Mouse (Mus musculus): ENCODE data around the gene Srsf3. TPM values are rescaled to one million over a fixed set of nuclear protein-coding genes. Genes with fewer than 3 reads are reported as not detected.
"Not testable (repeated sequence)": the region's sequence is repeated elsewhere in the genome, so short reads cannot be mapped to it uniquely, and the experiment has no call there.

Srsf3 gene
- 107 and 110 TPM in 2 replicates for polyA plus RNA-seq (2012; rRNA removed)

DNA sequence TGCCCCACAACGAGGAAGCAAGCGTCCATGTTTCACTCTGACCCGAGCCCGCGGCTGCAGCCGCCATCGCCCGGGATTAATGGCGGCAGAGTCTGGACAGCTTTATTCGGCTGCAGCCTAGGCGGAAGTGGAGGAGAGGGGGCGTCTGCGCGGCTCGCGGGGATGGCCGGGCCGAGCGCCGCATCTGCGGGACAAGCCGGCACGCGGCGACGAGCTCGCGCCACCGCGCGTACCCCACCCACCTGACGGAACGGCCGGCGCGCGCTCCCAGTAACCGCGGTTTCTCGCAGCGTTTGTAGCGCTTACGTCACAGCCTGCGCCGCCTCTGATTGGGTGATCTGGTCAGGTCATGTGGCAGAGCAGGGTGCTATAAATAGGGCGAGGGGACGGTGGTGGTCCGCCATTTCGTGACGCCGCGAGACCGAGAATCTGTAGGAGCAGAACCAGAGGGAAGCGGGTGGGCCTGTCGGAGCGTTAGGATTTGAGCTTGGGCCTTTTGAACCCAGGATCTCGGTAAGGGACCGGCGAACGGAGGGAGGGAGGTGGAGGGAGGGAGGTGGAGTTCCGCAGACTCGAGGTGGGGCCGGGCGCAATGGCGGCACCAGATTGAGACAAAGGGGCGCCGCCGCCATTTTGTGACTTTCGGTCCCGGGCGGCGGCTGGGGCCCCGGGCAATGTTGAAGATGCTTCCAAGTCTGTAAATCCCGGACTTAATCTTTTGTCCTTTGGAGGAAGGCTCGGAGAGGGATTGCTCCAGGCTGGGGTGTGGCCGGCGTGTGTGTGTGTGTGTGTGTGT, at the start of gene Srsf3:
Gene Srsf3 (plus strand): TSS at position 355 of the 796 bp plus-strand sequence.
- Histone ChIP-seq H3K4me1 (ENCODE audit: control insufficient read depth, insufficient read depth, low read length) (peaks cover 5% of the 10 kb centered on the region; the same call in 1 of the 2 replicates), H3K27ac (ENCODE audit: insufficient read depth, low read length) (peak within 1 kb of the TSS; percentile 87), H3K4me3 (ENCODE audit: insufficient read depth, low read length) (peak within 1 kb of the TSS; percentile 89)
- peak; percentile 99 for TF ChIP-seq POLR2A (IDR thresholded peaks at IDR 0.05; ENCODE audit: extremely low read depth, insufficient read depth, low read length)
- TF ChIP-seq CTCF (IDR thresholded peaks at IDR 0.05; ENCODE audit: extremely low read depth, insufficient read depth, low read length), result no peak

DNA sequence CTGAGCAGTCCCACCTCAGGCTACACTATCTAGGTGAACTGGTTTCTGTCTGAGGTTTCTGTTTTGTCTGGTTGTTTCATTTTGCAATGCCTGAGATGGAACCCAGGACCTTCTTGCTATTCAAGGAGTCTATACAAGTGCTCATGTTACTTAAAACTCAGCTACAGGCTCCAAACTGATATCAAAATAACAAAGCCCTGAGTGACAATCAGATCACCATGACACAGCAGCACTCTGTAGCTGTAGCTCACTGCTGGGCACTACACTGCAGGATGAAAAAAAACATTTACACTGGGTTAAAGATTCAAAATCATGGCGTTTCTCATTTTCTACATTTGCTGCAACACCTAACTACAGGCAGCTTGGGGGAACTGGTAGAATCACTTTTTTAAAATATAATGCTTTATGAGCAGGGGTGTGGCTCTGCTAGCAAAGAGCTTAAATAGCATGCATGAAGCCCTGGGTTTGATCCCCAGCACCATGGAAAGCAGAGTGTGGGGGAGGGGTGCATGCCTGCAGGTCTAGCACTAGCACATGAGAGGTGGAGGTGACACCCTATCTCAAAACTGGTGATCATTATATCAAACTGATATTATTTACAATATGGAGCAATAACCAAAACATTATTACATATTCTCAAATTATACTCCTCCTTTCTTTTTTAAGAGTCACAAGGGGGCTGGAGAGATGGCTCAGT, 47.6 kb upstream of the Srsf3 start:
- no peak overlapping the region for H3K4me3 ChIP-seq (ENCODE audit: insufficient read depth, low read length)
- H3K27ac ChIP-seq (ENCODE audit: insufficient read depth, low read length), result no peak overlapping the region
- H3K4me1 ChIP-seq (ENCODE audit: control insufficient read depth, insufficient read depth, low read length), result no peaks in the 10 kb centered on the region
- no peak for TF ChIP-seq POLR2A (IDR thresholded peaks at IDR 0.05; ENCODE audit: extremely low read depth, insufficient read depth, low read length)
- no peak for TF ChIP-seq CTCF (IDR thresholded peaks at IDR 0.05; ENCODE audit: extremely low read depth, insufficient read depth, low read length)

DNA sequence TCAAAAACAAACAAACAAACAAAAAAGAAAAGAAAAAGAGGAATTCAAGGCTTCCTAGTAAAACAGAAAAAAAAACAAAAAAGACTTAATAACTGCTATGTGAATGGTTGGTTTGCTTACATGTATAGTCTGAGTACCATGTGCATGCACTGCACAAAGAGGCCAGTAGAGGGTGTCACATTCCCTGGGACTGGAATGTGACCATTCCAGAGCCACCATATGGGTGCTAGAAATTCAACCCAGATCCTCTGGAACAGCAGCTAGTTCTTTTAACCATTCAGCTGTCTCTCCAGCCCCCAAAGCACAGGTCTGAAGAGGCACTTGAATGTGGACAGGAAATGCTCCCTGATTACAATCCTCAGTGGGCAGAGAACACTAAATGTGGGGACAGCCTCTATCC, 45.6 kb upstream of the Srsf3 start:
- Histone ChIP-seq H3K27ac (ENCODE audit: insufficient read depth, low read length) (no peak overlapping the region), H3K4me3 (ENCODE audit: insufficient read depth, low read length) (no peak overlapping the region), H3K4me1 (ENCODE audit: control insufficient read depth, insufficient read depth, low read length) (no peaks in the 10 kb centered on the region)
- TF ChIP-seq CTCF (IDR thresholded peaks at IDR 0.05; ENCODE audit: extremely low read depth, insufficient read depth, low read length) (peak; percentile 40; the same call in 1 of the 2 replicates), POLR2A (IDR thresholded peaks at IDR 0.05; ENCODE audit: extremely low read depth, insufficient read depth, low read length) (no peak)

DNA sequence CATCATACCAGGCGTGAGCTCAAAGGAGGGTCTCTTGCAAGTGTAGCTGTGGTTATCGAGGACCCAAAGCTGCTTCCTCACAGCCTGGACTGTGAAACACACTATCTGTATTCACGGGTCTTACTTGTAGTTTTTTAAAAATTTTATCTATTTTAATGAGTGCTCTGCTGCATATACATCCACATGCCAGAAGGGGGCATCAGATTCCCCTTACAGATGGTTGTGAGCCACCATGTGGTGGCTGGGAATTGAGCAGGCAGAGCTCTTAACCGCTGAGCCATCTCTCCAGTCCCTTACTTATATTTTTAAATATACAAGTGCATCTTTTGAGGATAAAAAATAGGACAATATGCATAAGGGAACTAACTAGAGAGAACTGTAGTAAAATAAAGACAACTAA, 44.7 kb upstream of the Srsf3 start:
- Histone ChIP-seq H3K4me1 (ENCODE audit: control insufficient read depth, insufficient read depth, low read length) (no peaks in the 10 kb centered on the region; the same call in 1 of the 2 replicates), H3K4me3 (ENCODE audit: insufficient read depth, low read length) (no peak overlapping the region), H3K27ac (ENCODE audit: insufficient read depth, low read length) (no peak overlapping the region)
- no peak for TF ChIP-seq POLR2A (IDR thresholded peaks at IDR 0.05; ENCODE audit: extremely low read depth, insufficient read depth, low read length)
- peak; percentile 70 for TF ChIP-seq CTCF (IDR thresholded peaks at IDR 0.05; ENCODE audit: extremely low read depth, insufficient read depth, low read length)

DNA sequence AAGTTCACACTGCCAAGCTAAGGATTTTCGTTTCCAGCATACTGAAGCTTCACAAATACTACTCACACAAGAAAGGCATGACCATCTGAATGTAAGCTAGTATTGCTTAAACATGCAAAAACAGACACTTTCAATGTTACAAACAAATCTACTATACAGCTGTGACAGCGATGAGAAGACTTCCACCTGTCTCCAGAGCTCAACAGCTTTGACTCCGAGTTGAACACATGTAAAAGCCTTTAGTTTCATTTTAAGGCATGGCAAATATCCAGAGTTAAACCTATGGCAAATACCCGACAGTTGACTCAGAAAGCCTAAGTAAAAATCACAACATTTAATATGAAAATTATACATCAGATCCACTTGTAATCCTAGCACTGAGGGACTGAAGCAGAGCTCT, 44.1 kb upstream of the Srsf3 start:
- H3K4me3 ChIP-seq (ENCODE audit: insufficient read depth, low read length), result no peak overlapping the region
- H3K4me1 ChIP-seq (ENCODE audit: control insufficient read depth, insufficient read depth, low read length), result no peaks in the 10 kb centered on the region; the same call in 1 of the 2 replicates
- TF ChIP-seq CTCF (IDR thresholded peaks at IDR 0.05; ENCODE audit: extremely low read depth, insufficient read depth, low read length) (no peak), POLR2A (IDR thresholded peaks at IDR 0.05; ENCODE audit: extremely low read depth, insufficient read depth, low read length) (no peak)
- H3K27ac ChIP-seq (ENCODE audit: insufficient read depth, low read length), result no peak overlapping the region

DNA sequence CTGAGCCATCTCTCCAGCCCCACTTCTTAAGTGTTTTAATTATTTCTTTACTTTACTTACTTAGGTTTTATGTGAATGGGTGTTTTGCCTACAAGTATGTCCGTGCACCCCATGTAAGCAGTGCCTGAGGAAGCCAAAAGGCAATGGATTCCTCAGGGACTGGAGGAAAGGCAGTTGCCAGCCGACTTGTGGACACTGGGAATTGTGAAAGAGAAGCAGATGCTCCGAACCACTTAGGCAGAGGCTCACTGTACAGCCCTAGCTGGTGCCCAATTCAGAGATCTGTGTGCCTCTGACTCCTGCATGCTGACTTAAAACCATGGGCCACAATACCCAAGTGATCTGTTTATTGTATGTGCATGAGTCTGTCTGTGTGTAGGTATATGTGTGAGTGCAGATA, 43.4 kb upstream of the Srsf3 start:
- TF ChIP-seq CTCF (IDR thresholded peaks at IDR 0.05; ENCODE audit: extremely low read depth, insufficient read depth, low read length) (no peak), POLR2A (IDR thresholded peaks at IDR 0.05; ENCODE audit: extremely low read depth, insufficient read depth, low read length) (no peak)

DNA sequence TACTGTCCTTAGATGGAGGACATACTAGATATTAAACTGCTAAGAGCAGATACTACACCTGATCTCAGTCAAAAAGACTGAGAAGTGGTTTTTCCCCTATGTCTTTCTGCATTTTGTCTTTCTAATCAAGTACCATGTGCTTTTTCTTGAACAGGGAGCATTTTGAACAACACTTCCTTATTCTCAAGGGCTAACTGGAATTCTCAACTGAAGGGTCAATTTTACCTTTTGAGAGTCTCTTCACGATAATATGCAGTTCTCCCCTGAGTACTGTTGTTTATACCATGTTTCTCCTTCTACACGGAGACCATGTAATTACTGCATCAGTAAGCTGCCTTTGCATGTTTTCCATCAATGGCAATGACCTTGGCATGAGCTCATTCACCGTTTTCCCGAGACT, 42.4 kb upstream of the Srsf3 start:
- TF ChIP-seq POLR2A (IDR thresholded peaks at IDR 0.05; ENCODE audit: extremely low read depth, insufficient read depth, low read length), result no peak
- no peak for TF ChIP-seq CTCF (IDR thresholded peaks at IDR 0.05; ENCODE audit: extremely low read depth, insufficient read depth, low read length)
- no peaks in the 10 kb centered on the region; the same call in 1 of the 2 replicates for H3K4me1 ChIP-seq (ENCODE audit: control insufficient read depth, insufficient read depth, low read length)
- H3K27ac ChIP-seq (ENCODE audit: insufficient read depth, low read length), result no peak overlapping the region
- H3K4me3 ChIP-seq (ENCODE audit: insufficient read depth, low read length), result no peak overlapping the region

More for the DNA sequence above, 43.4 kb upstream of the Srsf3 start:
- Histone ChIP-seq H3K4me1 (ENCODE audit: control insufficient read depth, insufficient read depth, low read length) (no peaks in the 10 kb centered on the region; the same call in 1 of the 2 replicates), H3K4me3 (ENCODE audit: insufficient read depth, low read length) (no peak overlapping the region), H3K27ac (ENCODE audit: insufficient read depth, low read length) (no peak overlapping the region)

DNA sequence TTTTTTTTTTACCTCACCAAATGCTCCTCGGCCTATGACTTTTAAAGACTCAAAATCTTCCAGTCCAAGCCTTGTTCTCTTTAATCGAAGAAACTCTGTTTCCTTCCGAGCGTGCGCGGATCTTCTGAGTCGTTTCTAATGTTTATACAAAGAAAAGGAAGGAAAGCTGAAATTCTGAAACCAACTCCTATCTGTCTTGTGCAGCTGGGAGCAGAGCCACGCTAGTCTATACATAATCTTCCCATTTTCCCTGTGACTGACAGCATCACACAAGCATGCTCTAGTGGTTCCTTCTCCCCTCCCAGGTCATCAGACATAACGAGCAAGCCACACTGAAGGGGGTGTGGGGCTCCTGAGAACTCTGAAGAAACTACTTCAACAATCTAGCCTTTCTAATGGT, 41.1 kb upstream of the Srsf3 start:
- no peak for TF ChIP-seq POLR2A (IDR thresholded peaks at IDR 0.05; ENCODE audit: extremely low read depth, insufficient read depth, low read length)
- TF ChIP-seq CTCF (IDR thresholded peaks at IDR 0.05; ENCODE audit: extremely low read depth, insufficient read depth, low read length), result no peak
- Histone ChIP-seq H3K4me3 (ENCODE audit: insufficient read depth, low read length) (no peak overlapping the region), H3K4me1 (ENCODE audit: control insufficient read depth, insufficient read depth, low read length) (no peaks in the 10 kb centered on the region; the same call in 1 of the 2 replicates), H3K27ac (ENCODE audit: insufficient read depth, low read length) (no peak overlapping the region)

DNA sequence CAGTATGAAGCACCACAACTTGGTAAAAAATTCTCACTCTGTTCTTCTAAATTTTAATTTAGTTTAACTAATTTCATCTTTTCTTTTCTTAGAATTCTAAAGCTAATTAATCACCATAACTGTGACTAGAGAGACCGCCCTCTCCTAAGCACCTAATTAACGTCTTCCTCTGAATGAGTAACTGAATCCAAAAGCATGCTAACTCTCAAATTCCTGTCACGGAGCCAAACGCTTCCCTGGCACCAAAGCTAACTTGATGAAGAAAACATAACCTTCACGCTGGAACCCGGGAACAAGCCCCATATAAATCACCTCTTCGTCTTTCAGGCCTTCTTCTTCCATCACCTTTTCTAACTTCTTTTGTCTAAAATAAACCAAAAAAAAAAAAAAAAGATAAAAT, 40.3 kb upstream of the Srsf3 start:
- Histone ChIP-seq H3K4me1 (ENCODE audit: control insufficient read depth, insufficient read depth, low read length) (no peaks in the 10 kb centered on the region; the same call in 1 of the 2 replicates), H3K27ac (ENCODE audit: insufficient read depth, low read length) (no peak overlapping the region), H3K4me3 (ENCODE audit: insufficient read depth, low read length) (no peak overlapping the region)
- no peak for TF ChIP-seq CTCF (IDR thresholded peaks at IDR 0.05; ENCODE audit: extremely low read depth, insufficient read depth, low read length)
- TF ChIP-seq POLR2A (IDR thresholded peaks at IDR 0.05; ENCODE audit: extremely low read depth, insufficient read depth, low read length), result no peak

DNA sequence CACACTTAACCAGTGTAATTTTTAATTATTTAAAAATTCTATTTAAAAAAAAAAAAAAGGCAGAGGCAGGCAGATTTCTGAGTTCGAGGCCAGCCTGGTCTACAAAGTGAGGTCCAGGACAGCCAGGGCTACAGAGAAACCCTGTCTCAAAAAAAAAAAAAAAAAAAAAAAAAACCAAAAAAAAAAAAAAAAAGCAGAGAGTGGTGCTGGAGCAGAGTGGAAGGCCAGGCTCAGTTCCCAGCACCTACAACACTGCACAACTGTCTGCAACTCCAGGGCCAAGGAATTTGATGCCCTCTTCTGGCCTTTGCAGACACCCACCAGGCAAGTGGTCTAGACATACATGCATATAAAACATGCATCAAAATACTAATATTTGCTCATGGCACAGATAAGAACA, 39.4 kb upstream of the Srsf3 start:
- not testable (repeated sequence) for H3K4me3 ChIP-seq (ENCODE audit: insufficient read depth, low read length); H3K4me1 ChIP-seq (ENCODE audit: control insufficient read depth, insufficient read depth, low read length); H3K27ac ChIP-seq (ENCODE audit: insufficient read depth, low read length)

Measured in cortical plate, adult 2 months (tissue).